Mouse (Mus musculus) heart, postnatal 14 days (tissue): ENCODE data around the gene Tmem150c. TPM values are rescaled to one million over a fixed set of nuclear protein-coding genes. Genes with fewer than 3 reads are reported as not detected.

Experiments used
- DNase-seq, 2 experiments: peaks; one replicate each; pipeline ENCODE4 v3.0.0; 2021 to 2022
- intact Hi-C: fragments of 180-260 bp; cut with DNase I; formaldehyde crosslinking; loops from one replicate; pipeline ENCODE4 v1.15.1; 2025
- total RNA-seq, 2 experiments: library from RNA; stranded (reverse); gene quantifications; 2 replicates each; pipeline ENCODE4 v1.2.3; 2021

Gene Tmem150c
- total RNA-seq, 2 experiments from 2014 or later = 5.1 to 5.6 TPM

DNA sequence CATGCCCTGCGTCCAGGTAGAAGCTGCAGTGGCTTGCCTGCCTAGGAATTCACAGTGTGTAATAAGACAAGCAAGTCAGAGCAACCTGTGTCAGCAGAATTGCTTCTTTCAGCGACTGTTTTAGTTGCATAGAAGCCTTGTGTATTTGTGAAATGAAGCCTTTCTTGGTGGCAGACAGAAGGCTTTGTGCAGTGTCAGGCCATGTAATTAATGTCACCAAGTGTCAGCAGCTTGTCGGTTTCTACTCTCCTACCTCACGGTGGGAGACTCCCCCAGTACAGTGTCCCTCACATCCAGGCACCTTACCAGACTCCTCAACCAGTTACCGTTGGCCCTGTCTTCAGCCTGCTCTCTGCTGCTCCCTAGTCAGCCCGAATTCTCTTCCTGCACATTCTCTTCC lies 100.3 kb downstream of the Tmem150c start:
- intact Hi-C loops = no loop called here
- no peak for DNase-seq

DNA sequence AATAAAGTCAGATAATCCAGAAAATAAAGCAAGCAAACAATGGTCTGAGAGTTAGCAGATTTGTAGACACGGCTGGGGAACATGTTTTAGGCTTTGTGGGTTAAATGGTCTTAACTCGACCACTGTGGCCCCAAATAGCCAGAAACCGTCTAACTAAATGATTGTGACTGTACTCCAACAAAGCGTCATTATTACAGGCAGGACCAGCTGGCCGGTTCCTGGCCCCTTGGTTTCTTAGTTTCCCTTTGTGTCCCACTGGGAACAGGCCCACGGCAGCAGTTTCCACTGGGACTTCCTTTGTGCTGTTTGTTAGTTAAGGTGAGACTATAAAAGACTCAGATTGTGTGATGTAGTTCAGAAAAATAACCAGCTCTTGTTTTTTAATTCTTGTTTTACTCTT lies 100.9 kb downstream of the Tmem150c start:
- intact Hi-C loops = no loop called here

DNA sequence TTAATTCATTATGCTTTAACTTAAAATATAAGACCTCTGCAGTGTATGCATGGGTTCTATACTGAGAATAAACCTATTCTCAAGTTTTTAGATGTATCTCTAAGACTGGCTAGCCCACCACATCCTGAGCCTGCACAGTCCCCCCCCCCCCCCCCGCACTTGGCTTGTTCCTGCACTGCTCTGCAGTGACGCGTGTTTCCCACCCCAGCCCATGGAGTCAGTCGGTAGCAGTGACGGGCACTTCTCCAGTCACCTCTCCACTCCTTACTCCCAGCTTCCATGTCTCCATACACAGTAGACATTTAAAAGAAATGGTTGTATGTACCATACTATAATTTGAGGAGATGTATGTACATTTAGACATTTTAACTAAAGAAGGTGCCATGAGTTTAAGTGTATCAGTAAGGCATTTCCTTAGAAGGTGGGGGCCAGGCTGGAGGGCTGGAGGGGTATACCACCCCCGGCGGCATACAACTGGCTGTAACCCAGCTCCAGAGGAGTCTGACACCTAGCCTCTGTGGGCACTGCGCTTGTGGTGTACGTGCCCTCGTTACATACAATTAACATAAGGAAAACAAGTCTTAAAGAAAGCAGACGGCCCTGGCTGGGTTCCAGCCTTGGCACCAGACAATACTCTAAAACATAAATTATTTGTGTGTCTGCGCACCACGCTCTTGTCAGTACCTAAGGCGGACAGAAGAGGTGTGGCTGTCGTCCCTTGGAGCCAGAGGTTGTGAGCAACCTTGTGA lies 102.0 kb downstream of the Tmem150c start:
- no peak for DNase-seq
- intact Hi-C loops = no loop called here

More for the DNA sequence above, 100.9 kb downstream of the Tmem150c start:
- DNase-seq = no peak

DNA sequence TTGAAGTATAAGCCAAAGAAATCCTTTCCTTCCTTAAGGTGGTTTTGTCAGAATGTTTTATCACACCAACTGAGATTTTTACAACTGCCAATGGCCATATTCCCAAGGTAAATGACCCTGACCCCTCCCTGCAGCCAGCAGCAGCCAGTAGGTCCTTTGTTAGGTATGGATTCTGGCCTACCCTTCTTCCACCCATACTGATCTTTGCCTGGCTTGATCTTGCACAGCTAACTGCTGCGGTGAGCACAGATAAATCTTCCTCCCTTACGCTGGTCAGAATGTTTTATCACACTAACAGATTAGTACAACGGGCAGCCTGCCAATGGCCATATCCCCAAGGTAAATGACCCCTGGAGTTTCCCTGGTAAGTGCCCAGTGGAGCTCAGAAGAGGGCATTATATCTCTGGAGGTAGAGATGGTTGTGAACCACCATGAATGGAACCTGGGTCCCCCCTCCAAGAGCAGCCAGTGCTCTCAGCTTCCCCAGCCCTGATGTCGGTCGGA lies 103.7 kb downstream of the Tmem150c start:
- intact Hi-C loops = no loop called here
- no peak for DNase-seq

DNA sequence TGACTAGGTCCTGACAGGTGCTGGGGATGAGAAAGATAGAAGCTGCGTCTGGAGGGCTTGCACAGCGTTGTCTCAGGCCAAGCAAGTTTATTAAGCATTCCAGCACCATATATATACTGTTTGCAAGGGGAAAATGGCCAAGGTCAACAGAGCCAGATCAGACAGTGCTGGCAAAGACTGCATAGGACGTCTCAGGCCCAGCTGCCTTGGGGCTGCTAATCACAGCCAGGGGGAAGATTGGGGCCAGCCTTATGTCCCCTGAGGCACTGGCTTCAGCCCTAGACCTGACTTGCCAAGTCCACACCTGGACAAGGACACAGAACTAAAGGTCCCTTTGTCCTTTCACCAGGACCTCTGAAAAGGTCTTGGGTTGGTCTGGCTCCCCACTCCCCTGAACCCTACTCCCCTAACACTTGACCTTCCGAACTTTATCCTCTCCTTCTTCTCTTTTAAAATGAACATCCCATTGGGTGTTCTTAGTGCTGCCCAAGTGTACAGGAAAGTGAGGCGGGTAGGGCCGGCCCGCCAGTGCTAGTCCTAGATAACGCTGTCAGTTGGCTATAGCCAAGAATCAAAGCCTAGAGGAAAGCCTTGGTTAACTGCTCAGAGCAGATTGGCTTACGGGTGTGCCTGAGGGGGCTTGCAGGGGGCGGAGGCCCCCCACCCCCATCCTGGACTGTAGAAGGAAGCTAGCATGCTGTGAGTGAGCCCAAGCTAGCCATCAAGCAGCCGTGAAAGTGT lies 104.6 kb downstream of the Tmem150c start:
- DNase-seq = no peak
- intact Hi-C loops = no loop called here

DNA sequence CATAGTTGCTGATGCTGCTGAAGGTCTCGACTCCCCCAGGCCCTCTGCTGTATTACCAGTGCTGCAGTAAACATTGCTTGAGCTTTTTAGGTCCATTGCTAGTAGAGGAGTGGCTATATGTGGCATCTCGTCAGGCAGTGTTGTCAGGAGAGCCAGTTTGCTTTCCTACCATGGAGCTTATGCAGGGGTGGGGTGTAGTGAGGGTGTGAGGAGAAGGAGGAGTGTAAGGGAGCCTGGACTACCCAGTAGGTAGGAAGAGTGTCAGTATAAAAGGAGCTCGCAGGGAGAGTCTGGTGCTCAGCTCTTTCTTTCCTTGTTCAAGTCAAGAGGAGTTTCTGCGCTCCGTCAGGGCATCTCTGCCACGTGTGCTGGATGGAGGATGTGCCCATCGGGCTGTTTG lies 106.9 kb downstream of the Tmem150c start:
- intact Hi-C loops = no loop called here
- DNase-seq = no peak

DNA sequence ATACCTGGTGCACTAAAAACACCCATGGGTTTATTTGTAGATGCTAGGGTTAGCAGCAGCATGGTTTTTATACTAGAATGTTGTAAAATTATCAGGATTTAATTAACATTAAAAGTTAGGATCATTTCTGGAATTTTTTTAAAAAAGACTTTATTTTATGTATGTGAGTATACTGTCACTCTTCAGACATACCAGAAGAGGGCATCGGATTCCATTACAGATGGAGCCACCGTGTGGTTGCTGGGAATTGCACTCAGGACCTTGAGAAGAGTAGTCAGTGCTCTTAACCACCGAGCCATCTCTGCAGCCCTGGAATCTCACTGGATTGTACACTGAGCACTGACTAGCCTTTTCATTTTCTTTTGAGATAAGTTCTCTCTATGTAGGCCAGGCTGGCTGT lies 109.7 kb downstream of the Tmem150c start:
- intact Hi-C loops = loop anchor here (10.0 kb wide), 1 partner anchor 445 kb away; no protein-coding TSS in a partner anchor
- DNase-seq = no peak

DNA sequence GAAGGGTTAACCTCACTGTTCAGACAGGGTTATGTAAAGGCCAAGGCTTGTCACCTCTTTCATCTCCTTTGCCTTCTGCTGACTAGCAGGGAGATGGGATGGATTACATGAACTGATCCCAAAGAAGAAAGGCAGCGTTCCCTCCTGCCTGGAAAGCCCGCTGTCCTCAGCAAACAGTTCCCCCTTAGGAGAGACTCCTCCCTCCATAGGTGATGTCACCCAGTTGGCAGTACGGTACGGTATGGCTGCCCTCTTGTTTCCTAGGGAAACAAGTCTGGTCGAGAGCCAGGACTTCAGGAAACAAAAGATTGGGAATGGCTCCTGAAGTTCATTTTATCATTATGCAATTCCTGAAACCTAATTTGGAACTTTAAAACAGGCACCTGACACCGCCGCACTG lies 111.7 kb downstream of the Tmem150c start:
- peak in 1 of 2 experiments; percentile 28 for DNase-seq
- intact Hi-C loops = loop anchor here (10.0 kb wide), 1 partner anchor 447 kb away; no protein-coding TSS in a partner anchor

DNA sequence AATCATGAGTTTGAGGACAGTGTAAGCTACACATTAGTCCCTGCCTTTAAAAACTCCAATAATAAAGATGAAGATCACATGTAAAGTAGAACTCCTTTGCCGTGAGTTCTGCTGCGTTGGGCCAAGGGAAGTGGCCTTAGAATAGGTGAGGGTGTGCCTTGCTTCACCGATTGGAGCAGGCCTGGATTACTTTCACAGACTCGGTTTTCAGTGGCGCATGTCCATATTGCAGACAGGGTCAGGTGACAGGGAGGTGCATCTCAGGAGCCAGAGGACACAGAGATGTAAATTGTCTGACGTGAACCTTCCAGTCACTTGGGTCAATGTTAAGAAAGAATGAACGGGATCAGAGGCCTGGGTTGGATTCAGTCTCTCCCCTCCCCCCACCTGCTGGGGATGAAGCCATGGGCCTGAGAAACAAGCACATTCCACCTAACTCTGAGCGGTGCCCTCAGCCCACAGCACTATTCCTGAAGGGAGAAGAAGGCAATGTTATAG lies 112.4 kb downstream of the Tmem150c start:
- DNase-seq = no peak
- intact Hi-C loops = loop anchor here (10.0 kb wide), 1 partner anchor 448 kb away; no protein-coding TSS in a partner anchor

DNA sequence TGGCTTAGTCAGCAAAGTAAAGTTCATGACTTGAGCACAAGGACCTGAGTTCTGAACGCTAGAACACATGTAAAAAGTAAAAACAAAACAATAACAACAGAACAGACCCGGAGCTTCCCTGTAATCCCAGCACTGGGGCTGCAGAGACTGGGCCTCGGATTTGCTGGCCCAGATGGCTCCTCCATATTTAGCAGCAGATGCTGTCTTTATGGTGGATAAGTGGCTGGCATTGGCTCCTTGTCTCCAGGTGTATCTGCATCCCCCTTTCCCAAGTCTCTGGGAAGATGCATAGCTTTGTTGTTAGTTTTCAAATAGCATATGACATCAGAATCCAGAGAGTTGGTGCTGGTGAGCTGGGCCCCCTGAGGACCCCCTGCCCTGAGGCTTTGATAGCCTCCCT lies 113.5 kb downstream of the Tmem150c start:
- no peak for DNase-seq
- intact Hi-C loops = loop anchor here (10.0 kb wide), 1 partner anchor 449 kb away; no protein-coding TSS in a partner anchor

DNA sequence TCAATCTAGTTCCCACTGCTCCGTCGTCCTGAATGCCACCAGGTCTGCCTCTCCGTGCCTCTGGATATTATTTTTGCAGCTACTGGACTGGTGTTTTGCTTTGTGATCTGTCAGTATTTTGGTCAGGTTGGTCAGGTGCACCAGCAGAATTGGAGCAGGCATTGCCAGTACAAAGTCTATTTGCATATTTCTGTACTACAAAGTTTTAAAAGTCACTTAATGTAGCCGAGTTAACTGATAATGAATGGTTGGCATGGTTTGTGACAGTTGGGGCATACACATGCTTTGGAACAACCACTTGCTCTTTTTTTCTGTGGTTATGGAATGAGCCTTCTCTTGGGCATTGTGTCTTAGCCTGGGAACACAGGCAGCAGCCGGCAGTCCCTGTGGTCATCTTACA lies 115.0 kb downstream of the Tmem150c start:
- intact Hi-C loops = loop anchor here (5.0 to 10.0 kb wide), 2 partner anchors 112 to 450 kb away; no protein-coding TSS in a partner anchor

DNA sequence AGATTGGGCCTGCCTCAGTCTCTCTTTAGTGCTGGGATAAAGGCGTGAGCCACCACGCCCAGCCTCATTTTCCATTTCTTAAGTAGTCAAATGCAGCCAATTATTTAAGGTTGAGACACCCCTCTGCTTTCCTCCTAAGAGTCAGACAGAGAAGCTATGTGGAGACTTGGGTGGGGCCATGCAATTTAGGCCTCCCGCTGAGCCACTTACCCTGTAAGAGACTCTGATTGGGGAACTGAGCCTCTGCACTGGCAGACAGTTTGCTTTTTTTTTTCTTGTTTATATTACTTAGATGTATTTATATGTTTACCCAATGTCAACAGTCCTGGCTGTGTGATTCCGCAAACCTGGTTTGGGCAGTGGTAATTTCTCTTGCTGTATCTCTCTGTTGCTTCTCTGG lies 115.6 kb downstream of the Tmem150c start:
- intact Hi-C loops = loop anchor here (5.0 to 10.0 kb wide), 2 partner anchors 112 to 451 kb away; no protein-coding TSS in a partner anchor
- no peak for DNase-seq

More for the DNA sequence above, 115.0 kb downstream of the Tmem150c start:
- DNase-seq = no peak

DNA sequence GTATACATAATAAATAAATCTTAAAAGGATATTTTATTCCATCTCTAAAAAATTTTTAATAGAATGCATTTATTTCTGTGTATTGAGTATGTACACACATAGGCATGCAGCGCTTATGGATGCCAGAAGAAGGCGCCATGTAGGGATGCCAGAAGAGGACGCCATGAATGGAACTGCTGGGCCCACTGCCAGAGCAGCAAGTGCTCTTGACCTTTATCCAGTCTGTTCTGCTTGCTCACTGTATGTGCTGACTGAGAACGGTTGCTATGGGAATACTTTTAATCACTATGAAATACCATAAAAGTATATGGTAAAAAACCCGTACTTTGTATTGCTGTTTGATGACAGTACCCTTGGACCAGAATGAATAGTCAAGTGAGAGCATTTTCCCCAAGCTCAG lies 116.2 kb downstream of the Tmem150c start:
- peak; percentile 50 to 53 for DNase-seq
- intact Hi-C loops = loop anchor here (5.0 to 10.0 kb wide), 2 partner anchors 111 to 451 kb away; no protein-coding TSS in a partner anchor

DNA sequence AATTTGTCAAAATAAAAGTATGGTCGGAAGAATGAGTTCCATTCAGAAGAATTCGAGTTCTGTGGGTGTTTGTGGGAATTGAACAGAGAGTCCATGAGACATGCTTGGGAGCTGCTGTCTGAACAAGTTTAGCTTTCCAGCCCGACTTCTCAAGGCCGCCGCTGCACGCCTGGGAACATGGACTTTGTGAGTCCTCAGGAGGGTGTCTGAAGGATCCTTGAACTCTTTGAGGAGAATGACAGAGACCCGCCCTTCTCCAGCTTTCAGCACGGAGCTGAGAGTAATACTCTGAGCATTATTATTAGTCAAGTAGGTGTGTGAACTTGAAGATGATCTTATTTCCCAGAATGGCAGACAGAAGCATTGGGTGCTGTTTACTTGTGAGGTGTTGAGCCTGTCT lies 117.1 kb downstream of the Tmem150c start:
- intact Hi-C loops = loop anchor here (5.0 to 10.0 kb wide), 2 partner anchors 110 to 452 kb away; no protein-coding TSS in a partner anchor

DNA sequence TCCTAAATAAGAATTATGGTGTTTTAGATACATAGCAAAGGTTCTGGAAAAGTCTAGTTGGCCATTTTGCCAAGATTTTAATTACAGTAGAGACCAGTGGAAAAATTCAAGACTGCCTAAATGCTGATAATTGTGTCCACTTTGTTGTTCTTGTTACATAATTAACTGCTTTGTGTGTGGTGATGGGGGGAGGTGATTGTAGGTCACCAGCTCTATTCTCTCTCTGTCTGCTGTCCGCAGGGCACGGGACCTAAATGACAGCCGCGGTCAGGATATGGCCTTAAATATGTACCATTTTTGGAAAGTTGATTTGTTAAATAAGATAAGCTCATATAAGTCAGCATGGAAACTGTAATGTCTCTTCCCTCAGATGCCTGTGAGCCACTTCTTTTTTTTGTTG lies 118.3 kb downstream of the Tmem150c start:
- intact Hi-C loops = loop anchor here (5.0 to 10.0 kb wide), 2 partner anchors 109 to 454 kb away; no protein-coding TSS in a partner anchor

More for the DNA sequence above, 117.1 kb downstream of the Tmem150c start:
- no peak for DNase-seq

DNA sequence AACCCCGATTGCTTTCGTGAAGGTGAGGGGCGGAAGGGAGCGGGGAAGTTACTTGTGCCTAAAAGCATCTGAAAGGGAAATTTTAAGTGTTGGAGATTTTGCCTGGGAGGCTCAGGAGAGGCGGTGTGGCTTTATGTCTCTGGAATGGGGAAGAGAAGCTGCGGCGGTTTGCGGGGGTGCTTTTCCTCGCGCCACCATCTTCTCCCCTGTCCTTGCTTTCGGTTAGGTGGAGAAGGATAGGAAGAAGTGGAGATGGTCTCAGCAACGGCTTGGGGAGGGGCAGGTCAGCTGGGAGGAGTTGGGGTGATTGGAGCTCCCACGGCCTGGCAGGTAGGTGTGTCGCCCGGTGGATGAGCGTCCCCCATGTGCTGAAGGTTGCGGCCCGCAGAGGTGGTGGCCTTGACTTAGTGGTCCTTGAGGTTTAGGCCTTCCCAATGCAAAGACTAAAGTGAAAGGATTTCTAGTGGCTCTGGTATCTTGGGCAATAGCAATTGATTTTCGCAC lies 119.3 kb downstream of the Tmem150c start:
- DNase-seq = peak in 1 of 2 experiments; percentile 32
- intact Hi-C loops = loop anchor here (5.0 to 10.0 kb wide), 2 partner anchors 108 to 454 kb away; no protein-coding TSS in a partner anchor

More for the DNA sequence above, 118.3 kb downstream of the Tmem150c start:
- DNase-seq = no peak

DNA sequence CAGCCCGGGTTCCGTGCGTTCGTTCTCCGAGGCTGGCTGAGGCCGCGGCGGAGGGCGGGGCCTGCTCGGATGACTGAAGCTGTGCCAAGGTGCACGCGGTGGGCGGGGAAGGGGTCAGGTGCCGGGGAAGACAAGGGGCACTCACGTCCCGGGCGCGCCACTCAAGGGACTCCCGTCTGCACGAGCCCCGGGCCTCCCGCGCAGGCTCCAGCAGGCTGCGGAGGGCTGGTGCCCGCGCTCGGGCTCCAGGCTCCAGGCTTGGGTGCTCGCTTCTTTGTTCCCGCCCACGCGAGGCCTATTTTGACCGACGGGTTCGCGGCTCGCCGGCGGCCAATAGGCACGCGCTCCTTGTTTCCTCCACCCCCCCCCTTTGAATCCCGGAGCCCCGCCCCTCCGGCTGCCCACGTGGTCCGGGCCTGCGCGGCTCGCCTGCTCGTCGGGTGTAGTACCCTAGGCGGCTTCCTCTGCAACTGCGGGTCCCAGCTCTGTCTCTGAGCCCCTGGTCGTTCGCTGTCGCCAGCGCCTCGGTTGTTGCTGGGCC lies 119.9 kb downstream of the Tmem150c start, which contains the start of the genes Hnrnpdl and Enoph1:
Hnrnpdl (minus strand) TSS at position 63 of the 541 bp plus-strand sequence.
Enoph1 (plus strand) TSS at position 384 of the 541 bp plus-strand sequence.
- DNase-seq = peak; percentile 93
- intact Hi-C loops = loop anchor here (2.0 to 10.0 kb wide), 4 partner anchors 61 to 795 kb away; partner anchors contain the start of genes 4930524J08Rik and Hnrnpd

DNA sequence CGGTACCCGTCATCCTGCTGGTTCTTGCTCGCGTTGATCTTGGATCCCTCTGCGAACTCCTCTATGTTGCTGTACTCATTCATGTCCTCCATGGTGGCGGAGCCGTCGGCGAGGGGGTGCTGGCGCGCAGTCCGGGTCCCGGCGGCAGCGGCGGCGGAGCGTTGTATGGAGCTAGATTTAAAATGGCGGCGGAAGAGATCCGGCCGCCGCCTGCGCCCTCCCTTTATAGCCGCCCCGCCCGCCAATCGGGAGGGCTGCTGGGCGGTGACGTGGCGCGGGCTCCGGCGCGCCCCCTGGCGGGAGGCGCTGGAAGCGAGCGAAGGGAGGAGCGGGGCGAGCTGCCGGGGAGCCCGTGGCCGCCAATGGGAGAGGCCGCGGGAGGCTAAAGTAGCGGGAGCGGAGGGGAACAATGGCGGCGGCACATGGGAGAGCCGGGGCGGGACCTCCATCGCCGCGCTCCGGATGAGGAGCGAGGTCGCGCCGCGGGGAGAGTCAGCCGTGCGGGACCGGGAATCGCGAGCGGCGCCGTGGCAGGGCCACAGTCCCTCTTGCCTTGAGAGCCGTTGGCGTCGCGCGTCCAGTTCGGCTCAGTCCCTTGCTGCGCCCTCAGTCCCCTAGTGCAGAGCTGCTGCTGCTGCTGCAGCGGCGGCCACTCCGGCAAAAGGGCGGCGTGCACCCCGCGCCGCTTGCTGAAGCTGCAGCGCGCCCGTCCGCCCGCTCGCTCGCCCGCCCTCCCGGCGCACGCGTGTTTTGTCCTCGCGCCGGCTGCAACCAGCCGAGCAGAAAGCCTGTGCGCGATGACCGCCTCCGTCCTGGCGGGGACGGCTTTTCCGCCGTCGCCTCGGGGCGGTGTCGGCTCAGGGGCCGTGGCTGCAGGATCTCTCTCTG lies 120.7 kb downstream of the Tmem150c start:
- peak; percentile 100 for DNase-seq
- intact Hi-C loops = loop anchor here (2.0 to 10.0 kb wide), 2 partner anchors 60 to 794 kb away; partner anchors contain the start of genes 4930524J08Rik and Hnrnpd
